Mouse (Mus musculus) mature B cell (primary cell): Measurements from ENCODE around the gene Szrd1.

ENCODE experiments used
- in situ Hi-C: fragments of 300-500 bp; cut with MboI; formaldehyde crosslinking; loops from 2 replicates; pipeline ENCODE4 v1.14.3; 2019

Szrd1 gene

DNA sequence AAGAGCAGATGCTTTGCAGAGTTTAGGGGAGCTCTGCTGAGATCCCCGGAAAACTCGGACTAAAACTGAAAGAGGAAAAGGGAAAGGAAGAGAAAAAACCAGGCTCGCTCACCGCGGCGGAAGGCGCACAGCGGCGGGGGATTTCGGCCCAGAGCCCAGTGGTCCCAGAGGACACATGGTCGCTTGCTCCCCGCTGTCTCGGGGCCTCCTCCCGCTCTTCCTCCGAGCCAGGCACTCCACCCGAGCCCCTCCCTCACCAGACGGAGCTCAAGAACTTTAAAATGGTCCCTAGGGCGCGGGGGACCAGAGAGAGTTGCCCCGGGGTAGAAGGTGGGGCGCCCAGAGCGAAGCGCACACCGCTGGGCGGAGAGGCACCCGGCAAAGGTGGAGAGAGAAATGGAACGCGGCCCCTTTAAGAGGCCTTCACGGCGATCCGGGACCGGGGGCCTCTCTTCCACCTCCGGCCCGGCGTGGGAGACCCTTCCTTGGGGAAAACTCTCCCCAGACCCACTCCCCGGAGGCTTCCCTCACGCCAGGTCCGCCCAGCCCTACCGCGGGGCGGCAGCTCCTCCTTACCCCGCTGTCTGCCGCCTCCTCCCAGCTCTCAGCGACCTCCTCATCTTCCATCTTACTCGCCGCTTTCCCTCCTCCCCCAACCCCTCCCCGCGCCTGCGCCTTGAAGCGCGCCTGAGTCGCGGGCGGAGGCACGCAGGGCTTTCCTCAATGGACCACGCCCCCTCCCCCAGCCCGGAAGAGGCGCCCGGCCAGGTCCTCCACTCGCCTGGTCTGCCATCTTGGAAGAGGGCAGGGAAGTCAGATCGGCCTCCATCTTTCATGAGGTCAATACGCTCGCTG is at the start of gene Szrd1:
TSS of gene Szrd1 (minus strand) at position 660 of the 855 bp plus-strand sequence.
- in situ Hi-C loops: no loop called here

DNA sequence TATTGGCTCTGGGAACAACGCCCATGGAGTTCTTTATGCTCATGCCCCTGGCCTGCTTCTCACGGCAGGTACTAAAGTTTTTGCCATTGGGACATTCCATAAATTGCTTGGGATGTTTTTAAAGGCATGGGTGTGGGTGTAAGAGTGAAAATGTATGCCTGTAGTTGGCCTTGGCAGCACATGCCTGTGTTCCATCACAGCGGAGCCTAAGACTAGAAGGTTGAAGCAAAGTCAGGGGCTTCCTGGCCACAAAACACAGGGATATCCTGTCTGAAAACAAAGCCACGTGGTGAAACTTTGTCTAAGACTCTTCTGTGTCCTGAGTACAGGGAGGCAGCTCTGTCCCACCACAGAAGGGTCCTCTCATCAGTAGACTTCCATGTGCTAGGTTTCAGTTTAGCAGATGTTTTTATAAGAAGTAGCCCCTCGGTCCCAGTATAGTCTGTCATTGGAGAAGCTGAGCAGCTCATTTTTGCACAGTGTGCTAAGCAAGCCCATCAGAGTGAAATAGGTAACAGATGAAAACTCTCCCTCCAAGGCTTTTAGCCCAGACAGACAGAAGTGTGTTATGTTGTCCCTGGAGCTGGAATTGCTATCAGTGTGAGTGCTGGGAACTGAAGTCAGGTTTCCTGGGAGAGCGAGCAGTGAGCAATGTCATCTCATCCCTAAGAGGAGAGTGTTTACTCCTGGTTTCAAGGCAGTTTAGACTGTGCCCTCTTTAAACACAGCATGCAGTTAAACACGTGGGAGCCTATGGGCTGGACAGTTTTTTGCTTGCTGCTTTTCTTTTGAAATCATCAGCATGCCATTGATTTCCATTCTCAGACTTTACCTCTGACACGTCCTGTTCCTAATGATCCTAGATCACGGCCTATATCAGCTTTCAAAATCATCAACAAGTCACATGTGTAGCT is 47.6 kb upstream of the Szrd1 start:
- in situ Hi-C loops: no loop called here

DNA sequence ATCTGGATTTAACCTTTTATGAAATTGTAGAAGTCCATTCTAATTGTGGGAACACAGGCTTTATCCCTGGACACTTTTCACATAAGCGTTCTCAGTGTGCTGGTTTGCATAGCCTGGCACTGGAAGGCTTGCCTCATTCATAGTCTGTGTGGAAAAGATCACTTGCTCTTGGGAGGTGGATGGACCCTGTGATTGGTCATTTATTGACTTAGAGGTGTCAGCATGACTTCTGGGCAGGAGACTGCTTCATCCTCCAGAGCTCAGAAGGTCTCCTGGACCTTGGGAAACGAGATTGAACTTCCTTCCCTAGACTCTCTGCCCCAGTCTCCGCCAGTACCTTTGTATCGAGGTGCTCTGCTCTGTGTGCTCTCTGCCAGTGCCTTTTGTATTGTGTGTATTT is 44.9 kb upstream of the Szrd1 start:
- in situ Hi-C loops: no loop called here

DNA sequence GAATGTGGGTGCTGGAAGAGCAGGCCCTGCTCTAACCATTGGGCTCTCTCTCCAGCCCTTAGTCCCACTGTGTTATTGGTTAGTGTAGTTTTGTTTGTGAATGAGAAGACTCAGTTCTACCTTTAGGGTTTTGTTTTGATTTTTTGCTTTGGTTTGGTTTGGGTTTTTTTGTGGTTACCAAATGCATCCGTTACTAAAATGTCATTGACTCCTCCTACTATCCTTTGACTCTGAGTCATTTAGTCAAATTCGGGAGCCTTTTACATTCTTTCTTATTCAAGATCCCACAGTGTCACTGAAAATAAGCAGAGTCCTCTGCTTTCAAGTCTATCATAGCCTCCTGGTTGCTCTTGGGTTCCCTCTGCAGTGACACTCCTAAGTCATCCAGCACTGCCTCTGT is 44.4 kb upstream of the Szrd1 start:
- in situ Hi-C loops: no loop called here

DNA sequence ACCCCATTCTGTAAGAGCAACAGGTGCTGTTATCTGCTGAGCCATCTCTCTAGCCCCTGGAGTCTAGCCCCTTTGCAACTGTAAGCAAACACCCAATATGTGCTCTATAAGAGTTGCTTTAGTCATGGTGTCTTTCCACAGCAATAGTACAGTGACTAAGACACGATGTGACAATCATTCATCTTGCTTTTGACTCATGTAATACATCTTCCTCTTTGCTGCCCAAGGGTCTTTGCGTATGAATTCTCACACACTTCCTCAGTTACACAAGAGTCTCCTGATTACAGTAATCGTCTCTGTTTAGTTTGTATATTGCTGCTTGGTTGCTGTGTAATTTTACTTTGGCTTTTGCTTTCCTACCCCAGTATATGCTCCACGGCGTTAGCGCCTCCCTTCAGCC is 42.4 kb upstream of the Szrd1 start:
- in situ Hi-C loops: no loop called here

DNA sequence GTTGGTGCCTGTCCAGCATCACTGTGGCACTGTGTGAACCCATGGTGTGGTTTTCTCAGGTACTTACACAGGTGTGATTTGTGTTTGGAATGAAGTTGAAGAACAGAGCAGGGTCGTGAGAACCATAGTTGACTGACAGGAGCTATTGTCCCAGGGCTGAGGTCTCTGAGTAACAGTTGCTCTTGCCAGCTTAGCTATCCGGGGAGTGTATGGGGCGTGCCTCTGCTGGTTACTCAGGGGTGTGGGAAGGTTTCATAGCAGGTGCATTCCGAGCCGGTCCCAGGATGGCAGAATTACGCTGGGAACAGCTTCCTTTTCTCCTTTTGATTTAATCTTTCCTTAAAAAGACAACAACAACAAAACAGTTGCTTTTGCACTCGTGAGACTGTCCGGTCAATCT is 41.3 kb upstream of the Szrd1 start:
- in situ Hi-C loops: no loop called here

DNA sequence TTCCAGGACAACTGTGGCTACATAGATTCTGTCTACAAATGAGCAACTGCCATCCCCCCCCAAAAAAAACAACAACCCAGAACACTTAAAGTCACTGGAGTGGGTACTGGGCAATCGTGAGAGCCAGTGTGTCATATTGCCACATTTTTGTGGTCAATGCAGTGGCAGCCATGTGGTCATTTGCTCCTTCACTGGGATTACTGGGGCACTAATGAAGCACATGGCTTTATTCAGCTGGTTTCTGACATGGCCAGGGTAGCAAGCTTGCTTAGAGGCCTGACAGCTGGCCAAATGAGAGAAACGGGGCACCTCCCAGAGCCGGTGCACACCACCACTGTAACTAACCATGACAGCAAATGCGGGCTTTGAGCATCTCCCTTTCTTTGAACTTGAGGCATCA is 38.9 kb upstream of the Szrd1 start:
- in situ Hi-C loops: no loop called here

DNA sequence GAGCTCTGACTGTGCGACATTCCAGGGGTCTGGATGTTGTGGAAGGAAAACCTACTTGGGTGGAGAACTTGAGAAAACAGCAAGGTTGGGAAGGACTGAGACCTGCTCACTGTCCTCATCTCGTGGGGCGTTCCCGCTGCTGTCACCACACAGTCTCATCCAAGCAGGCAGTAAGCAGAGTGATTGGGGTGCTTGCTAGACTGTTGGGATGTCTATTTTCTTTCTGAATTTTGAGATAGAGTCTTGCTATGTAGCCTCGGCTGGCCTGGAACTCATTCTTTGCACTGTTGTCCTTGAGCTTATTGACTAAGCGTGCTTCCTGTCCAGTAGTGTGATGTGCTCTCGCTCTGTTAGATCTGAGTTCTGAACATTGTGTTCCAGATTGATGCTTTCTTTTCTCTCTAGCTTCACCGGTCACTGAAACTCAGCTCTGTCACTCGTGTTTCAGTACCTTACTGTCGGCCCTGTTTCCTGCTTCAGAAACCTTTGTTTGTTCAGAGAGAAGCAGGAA is 36.8 kb upstream of the Szrd1 start:
- in situ Hi-C loops: no loop called here

DNA sequence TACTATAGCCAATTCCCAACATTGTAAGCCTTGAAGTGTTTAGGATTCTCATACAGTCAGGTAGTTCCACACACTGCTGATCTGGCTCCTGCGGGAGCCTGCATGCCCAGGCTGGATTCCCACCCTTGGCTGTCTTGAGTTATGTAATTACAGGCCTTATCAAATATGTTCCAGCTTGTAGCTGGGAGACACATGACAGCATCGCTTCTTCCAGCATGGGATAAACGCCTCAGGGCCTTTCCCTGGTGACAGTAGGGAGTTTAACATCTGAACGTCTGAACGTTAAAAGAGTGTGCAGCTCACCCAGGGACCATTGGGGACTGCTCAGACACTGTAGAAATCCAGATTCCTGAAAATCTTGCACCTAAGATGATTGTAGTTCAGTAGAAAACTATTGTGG is 36.2 kb upstream of the Szrd1 start:
- in situ Hi-C loops: no loop called here

DNA sequence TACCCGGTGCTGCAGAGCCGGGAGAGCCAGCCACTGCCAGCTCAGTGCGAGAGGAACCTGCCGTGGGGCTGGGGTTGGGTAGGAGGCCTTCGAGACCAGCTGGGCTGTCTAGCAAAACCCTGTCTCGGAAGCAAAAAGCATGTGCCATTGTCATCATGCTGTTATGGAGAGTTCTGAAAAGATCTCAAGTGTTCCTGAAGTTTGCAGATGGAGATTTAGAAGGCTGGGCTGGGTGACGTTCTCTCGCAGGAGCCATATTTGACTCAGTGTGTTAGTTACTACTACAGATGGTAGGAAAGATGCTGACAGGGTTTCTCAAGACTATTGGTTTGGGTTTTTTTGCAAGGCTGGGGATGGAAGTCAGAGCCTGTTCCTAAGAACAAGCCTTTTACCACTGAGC is 32.5 kb upstream of the Szrd1 start:
- in situ Hi-C loops: no loop called here

DNA sequence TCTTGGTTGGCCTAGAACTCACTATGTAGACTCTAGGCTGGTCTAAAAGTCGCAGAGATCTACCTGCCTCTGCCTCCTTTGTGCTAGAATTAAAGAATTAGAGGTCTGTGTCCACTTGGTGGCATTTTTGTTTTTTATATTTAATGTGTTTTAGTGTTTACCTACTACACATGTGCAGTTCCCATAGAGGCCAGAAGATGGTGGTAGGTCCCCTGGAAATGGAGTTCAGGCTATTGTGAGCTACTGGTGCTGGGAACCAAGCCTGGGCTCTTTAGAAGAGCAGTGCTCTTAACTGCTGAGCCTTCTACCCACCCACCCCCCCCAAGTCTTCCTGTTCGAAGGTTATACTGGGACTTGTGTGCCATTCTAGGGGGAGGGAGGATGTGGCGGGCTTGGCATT is 27.6 kb upstream of the Szrd1 start:
- in situ Hi-C loops: no loop called here

DNA sequence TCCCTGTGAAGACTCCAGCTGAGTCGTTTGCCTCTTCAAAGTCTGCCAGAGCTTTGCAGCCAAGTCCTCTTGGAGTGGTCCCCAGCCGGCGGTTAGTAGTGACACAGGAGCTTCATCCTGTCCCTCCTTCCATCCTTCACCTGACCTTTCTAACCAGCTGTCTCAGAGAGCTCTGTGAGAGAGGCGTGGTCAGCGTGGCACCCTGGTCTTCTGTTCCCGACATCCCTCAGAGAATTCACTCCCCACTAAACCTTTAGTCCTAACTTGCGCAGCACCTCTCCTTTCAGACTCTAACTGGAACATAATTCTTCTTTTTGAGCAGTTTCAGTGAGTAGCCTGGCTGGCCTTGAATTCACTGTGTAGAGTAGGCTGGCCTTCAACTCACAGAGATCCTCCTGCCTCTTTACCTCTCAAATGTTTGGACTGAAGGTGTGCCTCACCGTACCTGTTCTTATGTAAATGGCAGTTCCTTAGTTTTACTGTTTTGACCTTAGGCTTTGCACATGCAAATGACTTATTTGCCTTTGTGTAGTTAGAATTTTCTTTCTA is 26.2 kb upstream of the Szrd1 start:
- in situ Hi-C loops: no loop called here

DNA sequence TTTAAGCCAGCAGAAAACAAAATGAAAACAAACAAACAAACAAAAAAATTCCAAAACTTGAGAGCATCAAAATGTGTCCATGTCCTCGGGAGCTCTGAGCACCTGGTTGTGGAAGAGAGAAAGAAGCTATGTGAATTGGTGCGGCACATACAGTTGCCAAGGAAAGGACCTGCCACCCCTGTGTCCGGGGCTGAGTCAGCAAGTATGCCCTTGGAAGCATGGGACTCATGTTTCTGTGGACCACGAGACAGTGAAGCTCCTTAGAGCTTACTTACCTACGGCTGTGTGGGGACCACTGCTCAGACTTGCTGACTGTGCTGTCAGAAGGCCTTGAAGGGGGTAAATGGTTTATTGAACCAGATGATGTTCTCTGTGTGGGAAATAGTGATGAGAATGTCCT is 24.2 kb upstream of the Szrd1 start:
- in situ Hi-C loops: no loop called here

DNA sequence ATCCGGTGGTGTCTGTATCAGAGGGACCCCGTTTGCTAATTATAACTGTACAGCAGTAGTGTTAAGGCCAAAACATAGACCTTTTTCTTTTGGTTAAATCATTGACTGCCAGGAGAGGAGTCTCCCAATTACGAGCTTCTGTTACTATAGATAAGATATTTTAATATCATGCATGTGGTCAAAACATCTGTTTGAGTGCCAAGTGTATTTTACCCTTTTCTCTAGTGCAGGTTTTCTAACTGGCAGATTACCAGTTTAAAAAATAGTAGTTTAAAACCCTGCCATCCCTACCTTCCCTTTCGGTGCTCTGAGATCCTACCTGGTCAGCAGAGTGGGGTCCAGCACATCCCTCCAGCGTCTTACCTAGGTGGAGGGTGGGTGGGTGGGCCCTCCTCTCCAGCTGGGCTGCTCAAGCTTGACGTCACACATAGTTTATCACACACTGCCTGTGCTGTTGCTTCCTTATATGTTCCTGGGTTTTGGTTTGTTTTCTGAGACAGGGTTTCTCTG is 22.2 kb upstream of the Szrd1 start:
- in situ Hi-C loops: no loop called here

DNA sequence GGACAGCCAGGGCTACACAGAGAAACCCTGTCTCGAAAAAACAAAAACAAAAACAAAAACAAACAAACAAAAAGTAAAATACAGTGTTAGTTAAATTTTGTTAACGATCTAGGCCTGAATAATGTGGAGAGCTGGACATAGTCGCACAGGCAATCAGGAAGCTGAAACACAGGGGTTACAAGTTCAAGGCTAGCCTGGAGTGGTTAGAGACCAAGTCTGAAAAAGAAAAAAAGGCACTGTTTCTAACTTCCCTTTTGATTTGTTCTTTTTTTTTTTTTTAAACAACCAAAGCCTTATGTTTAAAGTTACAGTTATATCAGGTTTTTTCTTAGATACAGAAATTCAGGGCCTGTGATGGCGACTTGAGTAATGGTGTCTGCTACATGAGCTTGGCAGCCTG is 20.6 kb upstream of the Szrd1 start:
- in situ Hi-C loops: no loop called here

DNA sequence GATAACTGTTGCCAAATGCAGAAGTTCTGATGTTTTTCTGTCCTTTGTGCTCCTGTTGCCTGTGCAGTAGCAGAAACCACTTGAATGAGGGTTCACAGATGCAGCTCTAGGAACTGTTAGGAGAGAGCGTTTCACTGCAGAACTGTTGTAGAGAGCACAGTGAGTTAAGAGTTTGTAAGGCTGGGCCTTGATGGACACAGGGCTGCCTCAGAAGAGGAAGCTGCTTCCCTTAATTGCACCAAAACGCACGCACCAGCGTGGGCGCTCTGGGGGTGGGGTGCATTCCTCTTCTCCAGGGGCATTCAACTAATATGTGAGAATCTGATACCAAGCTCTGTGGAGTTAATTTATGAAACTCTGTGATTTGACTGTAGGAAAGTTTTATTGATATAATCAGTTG is 20.1 kb upstream of the Szrd1 start:
- in situ Hi-C loops: no loop called here

DNA sequence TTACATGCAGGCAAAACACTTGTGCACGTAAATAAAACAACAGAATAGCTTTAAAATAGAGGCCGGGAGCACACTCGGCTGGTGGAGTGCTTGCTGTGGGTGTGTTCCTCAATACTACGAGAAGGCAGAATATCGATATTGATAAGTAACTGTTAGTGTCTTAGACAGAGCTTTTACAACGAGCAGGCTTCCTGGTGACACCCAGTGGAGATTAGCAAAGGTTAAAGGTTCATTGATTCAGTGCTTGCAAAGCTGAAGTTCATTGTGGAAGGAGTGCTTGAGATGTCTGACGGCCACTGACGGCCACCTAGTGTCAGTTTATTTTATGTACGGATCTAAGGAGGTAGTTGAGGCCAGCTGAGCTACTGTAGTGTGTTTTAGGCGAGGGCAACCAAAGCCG is 19.5 kb upstream of the Szrd1 start:
- in situ Hi-C loops: no loop called here

DNA sequence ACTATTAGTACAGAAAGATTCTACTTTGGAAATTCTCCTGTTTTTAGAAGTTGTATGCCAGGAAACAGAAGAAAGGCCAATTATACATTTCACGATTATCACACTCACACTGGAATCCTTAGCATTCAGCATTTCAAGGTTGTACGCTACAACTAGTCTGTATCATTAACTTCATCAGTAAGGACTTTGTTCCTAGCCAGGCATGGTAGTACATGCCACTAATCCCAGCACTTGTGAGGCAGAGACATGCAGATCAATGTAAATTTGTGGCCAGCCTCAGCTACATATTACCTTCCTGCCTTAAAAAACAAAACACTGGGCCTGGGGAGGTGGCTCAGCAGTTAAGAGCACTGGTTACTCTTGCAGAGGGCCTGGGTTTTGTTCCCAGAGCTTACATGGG is 19.0 kb upstream of the Szrd1 start:
- in situ Hi-C loops: no loop called here

DNA sequence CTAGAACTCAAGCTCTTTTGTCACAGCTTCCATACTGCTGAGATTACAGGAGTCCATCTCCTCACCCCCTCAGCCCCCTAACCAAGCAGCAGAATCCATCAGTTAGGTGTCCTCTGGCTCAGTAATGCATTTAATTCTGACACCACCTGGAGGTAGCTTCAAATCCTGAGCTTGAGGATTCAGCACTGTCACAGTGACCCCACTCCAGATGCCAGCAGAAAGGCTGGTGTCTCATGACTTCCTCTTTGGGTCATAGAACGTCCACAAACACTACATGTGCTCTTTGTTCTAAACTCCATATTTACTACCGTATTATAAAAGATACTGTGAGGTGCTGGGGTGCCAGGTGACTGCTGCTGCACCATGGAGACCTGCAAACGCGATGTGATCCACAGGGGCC is 17.9 kb upstream of the Szrd1 start:
- in situ Hi-C loops: no loop called here

DNA sequence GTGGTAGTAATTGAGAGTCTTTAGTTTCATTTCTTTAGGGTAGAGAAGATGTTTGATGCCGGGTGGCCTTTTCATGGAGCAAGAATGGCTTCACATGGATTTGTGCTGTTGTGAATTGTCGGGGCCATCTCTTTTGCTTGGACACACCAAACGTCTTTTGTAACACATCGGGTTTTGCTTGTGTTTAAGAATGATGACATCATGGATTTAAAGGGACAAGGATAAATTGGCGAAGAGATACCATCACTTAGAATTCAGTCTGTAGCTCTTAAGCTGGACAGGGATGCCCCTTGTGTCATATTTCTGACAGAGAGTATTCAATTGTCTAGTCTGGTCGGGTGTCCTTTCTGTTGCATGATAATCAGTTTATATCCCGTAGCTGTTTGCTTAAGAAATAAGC is 9.5 kb upstream of the Szrd1 start:
- in situ Hi-C loops: no loop called here

DNA sequence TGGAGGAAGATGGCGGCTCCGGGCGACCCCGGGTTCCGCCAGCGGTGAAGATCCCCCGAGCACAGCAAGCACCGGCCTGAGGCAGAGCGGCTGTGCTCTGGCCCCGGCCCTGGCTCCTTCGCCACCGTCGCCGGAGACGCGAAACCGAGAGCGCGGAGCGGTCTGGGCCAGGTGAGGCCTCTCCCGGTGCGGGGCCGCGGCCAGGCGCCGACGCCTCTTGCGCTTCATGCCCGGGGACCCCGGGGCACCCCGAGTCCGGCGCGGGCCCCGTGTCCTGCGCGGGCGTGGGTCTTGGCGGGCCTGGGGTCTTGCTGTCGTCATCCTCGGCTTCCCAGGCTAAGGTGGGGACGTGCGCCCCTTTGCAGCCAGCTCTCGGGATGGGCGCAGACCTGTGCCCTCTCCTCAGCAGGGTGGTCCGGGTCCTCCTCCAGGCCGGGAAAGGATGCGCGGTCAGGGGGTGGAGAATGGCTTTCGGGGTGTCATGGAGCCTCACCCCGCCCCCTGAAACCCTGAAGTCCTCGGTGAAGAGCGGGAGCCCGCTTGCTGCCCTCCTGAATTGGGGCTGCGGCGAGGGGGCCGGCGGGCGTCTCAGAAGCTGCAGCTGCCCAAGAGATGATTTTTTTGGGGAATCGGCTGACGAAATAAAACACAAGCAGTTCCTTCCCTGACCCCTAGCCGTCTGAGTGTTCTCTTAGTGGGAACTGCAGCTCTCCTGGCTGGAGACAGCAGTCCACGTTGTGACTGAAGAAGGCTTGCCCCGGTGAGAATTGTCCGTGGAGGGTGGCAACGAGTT is 8.6 kb upstream of the Szrd1 start:
- in situ Hi-C loops: no loop called here
